Comparison of ENCODE assay signal across 27 mouse cellular contexts in the genomic region with DNA sequence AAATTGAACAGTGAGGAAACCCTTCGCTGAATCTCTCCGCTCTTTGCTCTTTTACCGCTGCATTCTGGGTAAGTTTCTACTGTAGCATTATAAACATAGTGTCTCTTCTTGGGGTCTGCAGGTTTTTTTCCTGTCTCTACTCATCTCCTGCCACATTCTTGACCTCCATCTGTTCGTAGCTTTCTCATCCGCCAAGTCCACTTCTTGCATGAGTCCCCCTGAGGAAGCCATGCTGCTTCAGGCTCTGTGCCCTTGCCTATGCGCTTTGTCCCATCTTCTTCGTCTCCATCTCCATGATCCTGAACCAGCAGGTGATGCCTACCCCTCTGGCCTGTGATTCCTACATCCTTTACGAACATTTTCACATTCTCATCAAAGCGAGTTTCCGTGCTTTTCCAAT.
"Had no signal": no experiment of that assay in that cellular context is flagged by ENCODE, and none has a peak within 500 bp of the region (broad histone marks: within the 10 kb centered on the region; RNA-seq: fewer than 3 reads in every experiment).

No protein-coding gene starts in this region.

- H3K27ac ChIP-seq: limb, embryonic 10.5 days; limb, embryonic 12.5 days; limb, embryonic 13.5 days; limb, embryonic 15.5 days; liver, embryonic 12.5 days; liver, embryonic 13.5 days; liver, embryonic 14.5 days; liver, embryonic 15.5 days; lung, embryonic 15.5 days; macrophage; midbrain, embryonic 10.5 days; midbrain, embryonic 12.5 days; midbrain, embryonic 13.5 days; midbrain, embryonic 15.5 days; neural tube, embryonic 12.5 days had no signal

- H3K4me3 ChIP-seq: limb, embryonic 10.5 days; limb, embryonic 12.5 days; limb, embryonic 13.5 days; limb, embryonic 15.5 days; liver, embryonic 12.5 days; liver, embryonic 13.5 days; liver, embryonic 15.5 days; lung, embryonic 15.5 days; megakaryocyte, embryonic 14.5 days; midbrain, embryonic 10.5 days; midbrain, embryonic 12.5 days; midbrain, embryonic 13.5 days; midbrain, embryonic 15.5 days; myocyte; neural tube, embryonic 12.5 days had no signal

- DNase-seq: left cerebral cortex, postnatal 4 days; liver; liver, embryonic 13.5 days; liver, postnatal 0 days; lung, adult 18-20 months; lung, adult 2 months; lung, embryonic 14.5 days; lung, postnatal 10 days; lung, postnatal 14 days; lung, postnatal 36 days; lung, postnatal 4 days had no signal

- H3K4me1 ChIP-seq: limb, embryonic 10.5 days; limb, embryonic 12.5 days; limb, embryonic 13.5 days; limb, embryonic 15.5 days; liver, embryonic 12.5 days; liver, embryonic 13.5 days; liver, embryonic 15.5 days; lung, embryonic 15.5 days; megakaryocyte, embryonic 14.5 days; midbrain, embryonic 10.5 days; midbrain, embryonic 12.5 days; midbrain, embryonic 13.5 days; midbrain, embryonic 15.5 days; neural tube, embryonic 12.5 days had no signal

- H3K27me3 ChIP-seq: limb, embryonic 12.5 days; limb, embryonic 13.5 days; limb, embryonic 15.5 days; liver, embryonic 12.5 days; liver, embryonic 13.5 days; liver, embryonic 15.5 days; lung, embryonic 15.5 days; megakaryocyte, embryonic 14.5 days; midbrain, embryonic 12.5 days; midbrain, embryonic 13.5 days; midbrain, embryonic 15.5 days; neural tube, embryonic 12.5 days had no signal
